Mouse (Mus musculus) CH12.LX (cell line): Measurements from ENCODE around the gene Mrps23. TPM values are rescaled to one million over a fixed set of nuclear protein-coding genes. Genes with fewer than 3 reads are reported as not detected.

Source experiments
- DNase-seq: peaks from one replicate; pipeline ENCODE4 v3.0.0-alpha.2; 2013; ENCODE audit errors: extremely low read depth
- H3K27ac ChIP-seq: 2 replicates; pipeline ENCODE4 v1.5.1; 2012; ENCODE audit warnings: low read depth, mild to moderate bottlenecking, control low read depth, moderate library complexity; ENCODE audit not compliant: insufficient read depth
- H3K27me3 ChIP-seq: replicated peaks from 2 replicates; pipeline ENCODE3; 2012; ENCODE audit warnings: inconsistent platforms
- H3K36me3 ChIP-seq, 2 experiments: replicated peaks in 1 of 2; 2 replicates each; pipeline versions ENCODE3 to v1.6.1; 2012; ENCODE audit warnings: inconsistent platforms in 1 of 2, low read length in 1 of 2, mild to moderate bottlenecking in 1 of 2, mixed read lengths in 1 of 2, moderate library complexity in 1 of 2; ENCODE audit not compliant: control insufficient read depth in 1 of 2, insufficient read depth in 1 of 2
- H3K4me1 ChIP-seq, 2 experiments: 2 replicates each; pipeline ENCODE4 v1.6.1; 2012; ENCODE audit warnings: inconsistent platforms in 1 of 2, moderate library complexity in 1 of 2; ENCODE audit not compliant: insufficient read depth in 2 of 2, control insufficient read depth in 1 of 2
- H3K4me2 ChIP-seq: 2 replicates; pipeline ENCODE4 v1.6.1; 2012; ENCODE audit warnings: low read depth, mild to moderate bottlenecking, control low read depth; ENCODE audit not compliant: poor library complexity, insufficient read depth, severe bottlenecking
- H3K4me3 ChIP-seq, 3 experiments: fragments of 150-350 bp in 1 of 3; sonication (generic) in 1 of 3; replicated peaks in 1 of 3; 2 replicates each; pipeline versions ENCODE3 to v1.5.1; 2011 to 2012; ENCODE audit warnings: low read depth in 2 of 3, low read length in 2 of 3, mild to moderate bottlenecking in 2 of 3, moderate library complexity in 2 of 3, control low read depth in 1 of 3, improper control_type of control experiment in 1 of 3, inconsistent platforms in 1 of 3, mixed read lengths in 1 of 3; ENCODE audit not compliant: poor library complexity in 1 of 3
- H3K79me2 ChIP-seq: replicated peaks from 2 replicates; pipeline ENCODE4 v1.6.1; 2012; ENCODE audit warnings: mild to moderate bottlenecking, moderate library complexity; ENCODE audit not compliant: control insufficient read depth, poor library complexity, insufficient read depth, severe bottlenecking; ENCODE audit errors: extremely low read depth
- H3K9ac ChIP-seq: 2 replicates; pipeline ENCODE4 v1.6.1; 2012; ENCODE audit warnings: low read depth, mild to moderate bottlenecking, control low read depth, moderate library complexity; ENCODE audit not compliant: insufficient read depth
- H3K9me3 ChIP-seq: replicated peaks from 2 replicates; pipeline ENCODE3; 2012; ENCODE audit warnings: low read length, inconsistent platforms, mixed read lengths
- CHD1 ChIP-seq: IDR thresholded peaks from 2 replicates; pipeline ENCODE4 v1.6.1; 2012; ENCODE audit warnings: low read depth, low read length, improper control_type of control experiment, inconsistent platforms
- CHD2 ChIP-seq: IDR thresholded peaks from 2 replicates; pipeline ENCODE4 v1.6.1; 2011; ENCODE audit warnings: low read length, improper control_type of control experiment
- E2F4 ChIP-seq: IDR thresholded peaks from 2 replicates; pipeline ENCODE4 v1.6.1; 2011; ENCODE audit warnings: low read depth, low read length, improper control_type of control experiment; ENCODE audit not compliant: insufficient replicate concordance
- HCFC1 ChIP-seq: IDR thresholded peaks from 2 replicates; pipeline ENCODE4 v1.6.1; 2012; ENCODE audit warnings: low read depth, mild to moderate bottlenecking, inconsistent platforms, low read length, improper control_type of control experiment
- KAT2A ChIP-seq: IDR thresholded peaks from 2 replicates; pipeline ENCODE4 v1.6.1; 2012; ENCODE audit warnings: low read length, improper control_type of control experiment, inconsistent platforms; ENCODE audit not compliant: insufficient replicate concordance
- MAFK ChIP-seq: IDR thresholded peaks from 2 replicates; pipeline ENCODE4 v1.6.1; 2011; ENCODE audit warnings: low read length, improper control_type of control experiment; ENCODE audit not compliant: insufficient replicate concordance
- MAX ChIP-seq: IDR thresholded peaks from 2 replicates; pipeline ENCODE4 v1.6.1; 2011; ENCODE audit warnings: low read length, improper control_type of control experiment
- MEF2A ChIP-seq: IDR thresholded peaks from 2 replicates; pipeline ENCODE4 v1.6.1; 2014; ENCODE audit warnings: low read depth, mild to moderate bottlenecking, inconsistent platforms, low read length, improper control_type of control experiment, borderline replicate concordance
- NELFE ChIP-seq: IDR thresholded peaks from 2 replicates; pipeline ENCODE4 v1.6.1; 2011; ENCODE audit warnings: low read depth, low read length, improper control_type of control experiment
- PAX5 ChIP-seq: IDR thresholded peaks from 2 replicates; pipeline ENCODE4 v1.6.1; 2012; ENCODE audit warnings: low read length, inconsistent platforms, mixed read lengths
- POLR2A ChIP-seq: IDR thresholded peaks from 2 replicates; pipeline ENCODE4 v1.6.1; 2011; ENCODE audit warnings: low read depth, mild to moderate bottlenecking, improper control_type of control experiment, low read length
- POLR2AphosphoS2 ChIP-seq: IDR thresholded peaks from 2 replicates; pipeline ENCODE4 v1.6.1; 2011; ENCODE audit warnings: low read depth, low read length, improper control_type of control experiment
- RAD21 ChIP-seq: IDR thresholded peaks from 2 replicates; pipeline ENCODE4 v1.6.1; 2011; ENCODE audit warnings: low read depth, mild to moderate bottlenecking, low read length, improper control_type of control experiment, moderate library complexity
- RCOR1 ChIP-seq: conservative IDR thresholded peaks from 2 replicates; pipeline ENCODE4 v1.6.1; 2012; ENCODE audit warnings: low read depth, mild to moderate bottlenecking, inconsistent platforms, low read length, improper control_type of control experiment
- TBP ChIP-seq: conservative IDR thresholded peaks from 2 replicates; pipeline ENCODE4 v1.6.1; 2011; ENCODE audit warnings: low read depth, low read length, improper control_type of control experiment
- TCF12 ChIP-seq: IDR thresholded peaks from 2 replicates; pipeline ENCODE4 v1.6.1; 2014; ENCODE audit warnings: low read depth, mild to moderate bottlenecking, inconsistent platforms, low read length, improper control_type of control experiment
- USF1 ChIP-seq: IDR thresholded peaks from 2 replicates; pipeline ENCODE4 v1.6.1; 2014; ENCODE audit warnings: low read depth, mild to moderate bottlenecking, inconsistent platforms, low read length, improper control_type of control experiment
- USF2 ChIP-seq: conservative IDR thresholded peaks from 2 replicates; pipeline ENCODE4 v1.6.1; 2011; ENCODE audit warnings: low read depth, low read length, improper control_type of control experiment
- ZC3H11A ChIP-seq: IDR thresholded peaks from 2 replicates; pipeline ENCODE4 v1.6.1; 2012; ENCODE audit warnings: low read depth, mild to moderate bottlenecking, inconsistent platforms, low read length, improper control_type of control experiment
- ZKSCAN1 ChIP-seq: IDR thresholded peaks from 2 replicates; pipeline ENCODE4 v1.6.1; 2012; ENCODE audit warnings: low read depth, inconsistent platforms, low read length, improper control_type of control experiment, borderline replicate concordance
- dilution Hi-C: fragments of 300-500 bp; cut with MboI; formaldehyde crosslinking; loops from 2 replicates; pipeline ENCODE4 v1.14.3; 2020; ENCODE audit warnings: low sequenced_read_pairs; ENCODE audit not compliant: extremely low pct_unique_long_range_greater_than_20kb, extremely low pct_ligation_motif_present
- in situ Hi-C: fragments of 300-500 bp; cut with MboI; formaldehyde crosslinking; loops from 3 replicates; pipeline ENCODE4 v1.14.3; 2019; ENCODE audit warnings: low sequenced_read_pairs, low pct_ligation_motif_present, low pct_unique_long_range_greater_than_20kb, mixed read lengths
- polyA plus RNA-seq: library from polyadenylated mRNA; unstranded; fragments of >175 nt; gene quantifications from 2 replicates; pipeline ENCODE4 v1.2.1, GENCODE M21; 2012; ENCODE audit warnings: low read depth; ENCODE audit not compliant: insufficient read length
- total RNA-seq, 2 experiments: library from RNA; depleted of rRNA; stranded (reverse); fragments of 300-350 nt in 1 of 2; fragments of >200 nt in 1 of 2; gene quantifications; 2 replicates each; pipeline ENCODE4 v1.2.3; 2012 to 2014

The Mrps23 gene
- total and polyA plus RNA-seq, 3 experiments, result 185 to 233 (median 227) TPM

DNA sequence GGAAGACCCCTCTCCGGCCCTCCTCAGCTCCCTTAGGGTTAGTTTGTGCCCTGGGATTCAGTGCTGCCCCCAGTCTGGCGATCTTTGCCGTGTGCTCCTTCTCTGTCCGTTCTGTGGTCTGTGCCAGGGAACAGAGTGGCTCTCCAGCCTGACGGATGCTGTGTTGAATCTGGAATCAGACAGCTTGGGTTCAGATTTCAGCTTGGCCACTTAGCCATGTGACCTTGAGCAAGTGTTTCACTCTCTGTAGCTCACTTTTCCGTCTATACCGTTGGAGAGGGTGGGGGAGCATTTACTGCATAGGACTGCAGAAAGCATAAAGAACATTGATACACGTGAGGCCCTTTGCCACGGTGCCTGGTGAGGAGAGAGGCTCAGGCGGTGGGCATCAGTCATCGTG lies 44.8 kb upstream of the Mrps23 start:
- in situ Hi-C loops (no loop called here), dilution Hi-C loops (no loop called here)
- TF ChIP-seq PAX5 (no peak), USF2 (no peak), MEF2A (no peak), RCOR1 (no peak)
- H3K4me3 ChIP-seq, result no peak overlapping the region
- H3K9ac ChIP-seq, result no peak overlapping the region
- H3K27ac ChIP-seq, result no peak overlapping the region
- DNase-seq, result no peak
- H3K27me3 ChIP-seq, result peaks cover 64% of the 10 kb centered on the region
- H3K4me1 ChIP-seq, result peaks cover 0 to 11% of the 10 kb centered on the region in 2 experiments; a peak in 2 of 4 replicates
- H3K9me3 ChIP-seq, result no peaks in the 10 kb centered on the region
- no peaks in the 10 kb centered on the region for H3K79me2 ChIP-seq
- no peaks in the 10 kb centered on the region for H3K36me3 ChIP-seq
- no peak overlapping the region for H3K4me2 ChIP-seq

GRCm38 (mm10) chr11:88160316-88160715 lies 43.9 kb upstream of the Mrps23 start:
- H3K4me3 ChIP-seq, result no peak overlapping the region
- H3K9me3 ChIP-seq, result no peaks in the 10 kb centered on the region
- no peak overlapping the region for H3K4me2 ChIP-seq
- dilution Hi-C loops, result no loop called here
- H3K4me1 ChIP-seq, result peaks cover 0 to 16% of the 10 kb centered on the region in 2 experiments; a peak in 2 of 4 replicates
- H3K79me2 ChIP-seq, result no peaks in the 10 kb centered on the region
- TF ChIP-seq KAT2A (no peak), ZKSCAN1 (no peak), POLR2AphosphoS2 (no peak), PAX5 (no peak), CHD2 (no peak), CHD1 (no peak), E2F4 (no peak), MAFK (no peak), POLR2A (no peak), NELFE (no peak), RAD21 (no peak), ZC3H11A (no peak), TCF12 (no peak), TBP (no peak), MEF2A (no peak), USF1 (no peak), HCFC1 (no peak), MAX (no peak)
- TF ChIP-seq, all 38 proteins: peak for 0
- Histone ChIP-seq H3K9ac (no peak overlapping the region), H3K27me3 (peaks cover 62% of the 10 kb centered on the region), H3K27ac (no peak overlapping the region), H3K36me3 (no peaks in the 10 kb centered on the region)
- DNase-seq, result no peak
- in situ Hi-C loops, result no loop called here
